Mouse (Mus musculus) lung, postnatal 0 days (tissue): ENCODE measurements around the gene Svop.

Experiments
- CTCF ChIP-seq: IDR thresholded peaks from 2 replicates; pipeline ENCODE4 v1.5.1; 2016; ENCODE audit warnings: antibody characterized with exemption, mild to moderate bottlenecking
- EP300 ChIP-seq: IDR thresholded peaks from 2 replicates; pipeline ENCODE4 v1.6.1; 2016; ENCODE audit warnings: antibody characterized with exemption, mild to moderate bottlenecking, control low read depth

- peak; percentile 57 for TF ChIP-seq CTCF
- no peak for TF ChIP-seq EP300
These were observed 44.8 kb downstream of the Svop start for GRCm38 (mm10) chr5:114046604-114047003.
